Mouse (Mus musculus) hindbrain, embryonic 10.5 days (tissue): ENCODE data around the gene Cyth3. TPM values are rescaled to one million over a fixed set of nuclear protein-coding genes. Genes with fewer than 3 reads are reported as not detected.

Experiments
- DNase-seq: peaks from one replicate; pipeline ENCODE4 v3.0.0-alpha.2; 2017; ENCODE audit warnings: low spot score
- H3K27ac ChIP-seq: fragments of 300-500 bp; sonication (generic); 2 replicates; pipeline ENCODE4 v1.5.1; 2016; ENCODE audit warnings: mild to moderate bottlenecking, moderate library complexity
- H3K27me3 ChIP-seq: fragments of 300-500 bp; sonication (generic); 2 replicates; pipeline ENCODE4 v1.6.1; 2016; ENCODE audit warnings: mild to moderate bottlenecking; ENCODE audit not compliant: poor library complexity, insufficient read depth, severe bottlenecking
- H3K36me3 ChIP-seq: fragments of 300-500 bp; sonication (generic); 2 replicates; pipeline ENCODE4 v1.6.1; 2016; ENCODE audit warnings: mild to moderate bottlenecking, moderate library complexity
- H3K4me1 ChIP-seq: fragments of 300-500 bp; sonication (generic); replicated peaks from 2 replicates; pipeline ENCODE4 v1.6.1; 2016; ENCODE audit warnings: mild to moderate bottlenecking
- H3K4me3 ChIP-seq: fragments of 300-500 bp; sonication (generic); 2 replicates; pipeline ENCODE4 v1.5.1; 2016; ENCODE audit warnings: mild to moderate bottlenecking, moderate library complexity
- H3K9me3 ChIP-seq: fragments of 300-500 bp; sonication (generic); 2 replicates; pipeline ENCODE4 v1.6.1; 2016; ENCODE audit warnings: mild to moderate bottlenecking, moderate library complexity
- WGBS: fragments of 180-500 bp; shearing (Covaris S2); methylation state at CpG from one replicate; pipeline ENCODE4 v1.1.7; 2016; 5-methylcytosine and 5-hydroxymethylcytosine counted together
- polyA plus RNA-seq: library from polyadenylated mRNA; unstranded; fragments of >200 nt; fragmentation: Nextera tagmentation; extraction: Ambion mirVana; gene quantifications from 2 replicates; pipeline ENCODE4 v1.2.1, GENCODE M21; 2016

Gene Cyth3
- polyA plus RNA-seq, 1 experiment from 2014 or later, result 36.4 TPM

DNA sequence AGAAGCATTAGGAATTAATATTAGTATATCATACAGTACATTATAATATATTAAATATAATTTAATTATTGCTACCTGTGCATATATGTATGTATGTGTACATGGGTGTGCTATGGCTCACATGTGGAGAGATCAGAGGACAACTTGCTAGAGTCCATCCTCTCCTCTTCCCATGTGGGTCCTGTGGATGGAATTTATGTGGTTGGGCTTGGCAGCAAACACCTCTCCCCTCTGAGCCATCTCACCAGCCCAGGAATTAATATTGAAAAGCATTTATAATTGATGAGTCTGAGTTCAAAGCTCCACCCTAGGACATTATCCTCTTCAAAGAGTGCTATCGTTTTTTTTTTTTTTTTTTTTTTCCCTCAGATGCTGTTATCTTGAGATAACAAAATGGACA lies 2.1 kb upstream of the Cyth3 start:
- WGBS, result 54% methylated on average over 1 of the region's 1 CpGs
- Histone ChIP-seq H3K36me3 (no peaks in the 10 kb centered on the region), H3K4me1 (peaks cover 20% of the 10 kb centered on the region), H3K27me3 (no peaks in the 10 kb centered on the region), H3K4me3 (no peak overlapping the region), H3K27ac (no peak overlapping the region), H3K9me3 (no peaks in the 10 kb centered on the region)
- no peak for DNase-seq

- H3K27me3 ChIP-seq, result no peaks in the 10 kb centered on the region
- WGBS, result 74% methylated on average over 13 of the region's 13 CpGs
- H3K9me3 ChIP-seq, result no peaks in the 10 kb centered on the region
- H3K36me3 ChIP-seq, result no peaks in the 10 kb centered on the region
- peaks cover 26% of the 10 kb centered on the region for H3K4me1 ChIP-seq
- no peak overlapping the region for H3K27ac ChIP-seq
- no peak for DNase-seq
- H3K4me3 ChIP-seq, result no peak overlapping the region
These were observed 1.3 kb upstream of the Cyth3 start for GRCm38 (mm10) chr5:143620941-143621340.

DNA sequence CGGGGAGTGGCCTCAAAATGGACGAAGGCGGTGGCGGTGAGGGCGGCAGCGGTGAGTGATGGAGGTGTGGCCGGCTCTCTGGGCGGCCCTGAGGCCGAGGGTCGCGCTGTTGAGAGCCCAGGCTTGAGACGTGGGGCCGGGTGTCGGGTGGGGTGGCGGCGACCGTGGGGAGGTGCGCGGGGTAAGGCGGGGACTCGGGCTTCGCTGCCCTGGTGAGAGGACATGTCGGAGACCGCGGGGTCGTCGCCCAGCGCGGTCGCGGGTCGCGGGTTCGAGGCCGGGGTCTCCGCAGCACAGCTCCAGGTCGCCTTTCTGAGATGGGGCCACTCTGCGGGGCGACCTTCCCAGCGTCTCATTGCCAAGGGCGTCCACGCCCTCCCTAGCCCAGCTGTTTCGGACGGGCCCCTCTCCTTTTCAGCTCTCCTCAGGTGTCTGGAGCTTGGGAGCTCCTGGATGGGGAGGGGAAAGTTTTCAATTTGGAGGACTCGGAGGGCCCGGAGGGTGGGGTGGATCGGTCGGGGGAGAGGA lies 440 bp downstream of the Cyth3 start:
- H3K4me3 ChIP-seq, result peak overlapping the region; percentile 89
- 2% methylated on average over 48 of the region's 48 CpGs for WGBS
- no peaks in the 10 kb centered on the region for H3K9me3 ChIP-seq
- H3K36me3 ChIP-seq, result no peaks in the 10 kb centered on the region
- H3K27ac ChIP-seq, result peak overlapping the region; percentile 95
- peaks cover 29% of the 10 kb centered on the region for H3K4me1 ChIP-seq
- no peaks in the 10 kb centered on the region for H3K27me3 ChIP-seq
- no peak for DNase-seq

DNA sequence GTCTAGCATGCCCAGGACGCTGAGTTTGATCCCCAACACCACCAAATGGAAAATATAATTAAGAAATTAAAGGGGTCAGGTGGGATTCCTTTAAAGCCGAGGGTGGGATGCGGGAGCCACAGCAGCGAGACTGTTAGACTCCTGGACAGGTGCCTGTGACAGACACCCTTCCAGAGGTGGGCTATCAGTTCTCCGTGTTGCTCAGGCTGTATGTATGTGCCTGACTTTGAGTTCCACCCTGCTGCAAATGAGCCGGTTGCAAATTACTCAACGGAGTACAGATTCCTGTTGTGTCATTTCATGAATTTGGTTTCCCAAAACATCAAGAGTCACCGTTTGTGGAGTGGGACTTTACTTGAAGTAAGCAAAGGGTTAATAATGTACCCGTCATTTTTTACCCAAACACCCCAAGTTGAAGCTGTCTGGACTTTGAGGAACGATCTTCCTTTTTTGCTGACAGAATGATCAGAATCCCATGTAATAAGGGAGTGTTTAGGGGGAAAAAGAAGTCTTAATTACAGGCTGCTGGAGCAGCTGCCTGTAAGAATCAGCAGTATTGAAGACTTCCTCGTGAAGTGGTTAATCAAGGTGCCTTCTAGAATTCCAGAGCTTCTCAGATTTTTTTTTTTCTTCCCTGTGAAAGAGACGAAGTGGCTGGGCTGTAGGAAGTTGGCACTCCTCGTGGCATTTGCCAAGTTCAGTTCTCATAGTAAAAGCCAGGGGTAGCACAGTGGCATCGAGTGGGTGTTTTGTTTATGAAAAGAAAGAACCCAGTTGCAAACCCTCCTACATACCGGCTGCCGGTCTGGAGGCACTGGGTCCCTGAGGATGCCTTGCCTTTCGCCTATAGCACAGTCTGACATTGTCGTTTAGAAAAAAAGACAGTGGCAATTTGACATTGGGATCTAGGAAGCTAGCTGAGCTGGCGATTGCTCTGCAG lies 1.4 kb downstream of the Cyth3 start:
- Histone ChIP-seq H3K27ac (no peak overlapping the region), H3K27me3 (no peaks in the 10 kb centered on the region), H3K4me1 (peaks cover 29% of the 10 kb centered on the region), H3K4me3 (peak overlapping the region; percentile 89), H3K9me3 (no peaks in the 10 kb centered on the region), H3K36me3 (no peaks in the 10 kb centered on the region)
- DNase-seq, result no peak
- WGBS, result 67% methylated on average over 19 of the region's 19 CpGs

DNA sequence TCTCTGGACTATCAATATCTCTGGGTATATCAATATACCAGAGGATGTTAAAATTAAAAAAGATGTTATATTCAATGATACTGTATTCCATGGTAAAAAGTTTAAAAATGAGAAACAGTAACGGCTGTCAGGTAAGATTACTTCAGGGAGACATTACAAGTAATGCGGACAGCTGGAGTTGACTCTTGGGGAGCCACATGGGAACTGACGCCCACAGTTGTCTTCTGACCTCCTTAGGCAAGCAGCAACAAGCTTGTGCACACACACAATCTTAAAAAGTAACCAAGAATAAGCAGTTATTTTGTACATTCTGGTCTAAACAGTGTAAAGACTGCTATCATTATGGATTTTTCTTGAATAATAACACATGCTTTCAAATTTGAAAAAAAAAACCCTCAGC lies 2.2 kb downstream of the Cyth3 start:
- H3K4me3 ChIP-seq, result no peak overlapping the region
- no peaks in the 10 kb centered on the region for H3K36me3 ChIP-seq
- no peaks in the 10 kb centered on the region for H3K27me3 ChIP-seq
- no peak for DNase-seq
- no peak overlapping the region for H3K27ac ChIP-seq
- 85% methylated on average over 3 of the region's 3 CpGs for WGBS
- no peaks in the 10 kb centered on the region for H3K9me3 ChIP-seq
- peaks cover 29% of the 10 kb centered on the region for H3K4me1 ChIP-seq

DNA sequence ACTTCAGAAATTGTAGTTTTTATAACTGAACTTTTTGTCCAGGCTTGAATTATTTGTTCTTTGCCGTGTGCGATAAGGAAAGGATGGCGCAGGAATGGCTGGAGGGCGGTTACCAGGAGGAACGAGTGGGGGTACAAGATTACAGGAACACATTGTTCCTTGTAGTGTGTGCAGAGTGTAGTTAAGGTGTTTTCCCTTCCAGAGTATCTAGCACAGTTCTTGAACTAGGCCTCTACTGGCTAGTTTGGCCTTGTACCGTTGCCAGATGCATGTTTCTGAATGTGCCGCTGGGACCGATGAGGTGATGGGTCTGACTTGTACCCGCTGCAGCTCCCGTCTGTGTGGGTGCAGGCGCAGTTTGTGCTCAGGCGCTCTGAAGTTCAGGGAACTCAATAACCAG lies 3.2 kb downstream of the Cyth3 start:
- Histone ChIP-seq H3K4me3 (no peak overlapping the region), H3K27ac (0 out of 2 replicates have a peak overlapping the region, but pooled peaks have one; percentile 40), H3K36me3 (no peaks in the 10 kb centered on the region), H3K4me1 (peaks cover 29% of the 10 kb centered on the region), H3K27me3 (no peaks in the 10 kb centered on the region), H3K9me3 (no peaks in the 10 kb centered on the region)
- DNase-seq, result no peak
- 88% methylated on average over 12 of the region's 12 CpGs for WGBS

- H3K27ac ChIP-seq, result 0 out of 2 replicates have a peak overlapping the region, but pooled peaks have one; percentile 40
- no peak for DNase-seq
- no peak overlapping the region for H3K4me3 ChIP-seq
- no peaks in the 10 kb centered on the region for H3K36me3 ChIP-seq
- no peaks in the 10 kb centered on the region for H3K9me3 ChIP-seq
- WGBS, result 68% methylated on average over 11 of the region's 11 CpGs
- H3K4me1 ChIP-seq, result peaks cover 29% of the 10 kb centered on the region
- no peaks in the 10 kb centered on the region for H3K27me3 ChIP-seq
These were observed 3.8 kb downstream of the Cyth3 start for GRCm38 (mm10) chr5:143625940-143626588.

GRCm38 (mm10) chr5:143627507-143627906 lies 5.3 kb downstream of the Cyth3 start:
- Histone ChIP-seq H3K27ac (no peak overlapping the region), H3K36me3 (no peaks in the 10 kb centered on the region), H3K9me3 (no peaks in the 10 kb centered on the region), H3K4me1 (peaks cover 35% of the 10 kb centered on the region), H3K4me3 (no peak overlapping the region), H3K27me3 (no peaks in the 10 kb centered on the region)
- 96% methylated on average over 6 of the region's 6 CpGs for WGBS
- no peak for DNase-seq

GRCm38 (mm10) chr5:143627926-143628325 lies 5.7 kb downstream of the Cyth3 start:
- Histone ChIP-seq H3K27ac (no peak overlapping the region), H3K36me3 (no peaks in the 10 kb centered on the region), H3K27me3 (no peaks in the 10 kb centered on the region), H3K4me3 (no peak overlapping the region), H3K4me1 (peaks cover 34% of the 10 kb centered on the region), H3K9me3 (no peaks in the 10 kb centered on the region)
- DNase-seq, result no peak
- WGBS, result 97% methylated on average over 1 of the region's 1 CpGs

DNA sequence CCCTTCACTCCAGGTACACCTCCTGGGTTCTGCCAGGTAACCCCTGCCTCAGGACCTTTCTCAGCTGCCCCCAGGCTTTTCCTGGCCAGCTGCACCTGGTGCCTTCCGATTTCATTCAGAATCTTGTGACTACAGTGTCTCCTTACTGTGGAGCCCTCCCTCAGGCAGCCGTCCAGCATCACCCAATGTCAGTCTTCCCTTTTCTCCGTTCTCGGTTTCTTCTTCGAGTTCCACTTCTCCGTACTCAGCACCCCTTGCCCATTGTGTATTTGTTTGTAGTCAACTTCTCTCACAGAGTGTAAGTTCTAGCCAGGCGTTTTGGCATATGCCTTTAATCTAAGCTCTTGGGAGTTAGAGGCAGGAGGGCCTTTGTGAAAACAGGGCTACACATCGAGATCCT lies 7.4 kb downstream of the Cyth3 start:
- H3K27me3 ChIP-seq, result no peaks in the 10 kb centered on the region
- DNase-seq, result no peak
- no peaks in the 10 kb centered on the region for H3K9me3 ChIP-seq
- H3K27ac ChIP-seq, result no peak overlapping the region
- no peaks in the 10 kb centered on the region for H3K36me3 ChIP-seq
- H3K4me3 ChIP-seq, result no peak overlapping the region
- peaks cover 34% of the 10 kb centered on the region for H3K4me1 ChIP-seq
- WGBS, result 91% methylated on average over 8 of the region's 8 CpGs

DNA sequence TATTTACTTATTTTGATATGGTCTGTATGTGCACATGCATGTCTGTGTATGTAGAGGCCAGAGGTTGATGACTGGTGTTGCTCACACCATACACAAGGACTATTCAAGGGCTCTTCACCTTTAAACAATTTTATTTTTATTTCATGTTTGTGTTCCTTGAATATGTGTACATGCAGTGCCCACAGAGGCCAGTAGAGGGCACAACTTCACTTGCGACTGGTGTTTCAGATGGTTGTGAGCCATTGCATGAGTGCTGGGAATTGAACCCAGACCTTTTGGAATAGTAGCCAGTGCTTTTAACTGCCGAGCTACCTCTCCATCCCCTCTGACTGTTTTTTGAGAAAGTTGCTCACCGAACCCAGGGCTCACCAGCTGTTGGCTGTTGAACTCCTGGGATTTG lies 8.0 kb downstream of the Cyth3 start:
- H3K4me3 ChIP-seq, result no peak overlapping the region
- no peaks in the 10 kb centered on the region for H3K27me3 ChIP-seq
- no peak for DNase-seq
- 97% methylated on average over 3 of the region's 3 CpGs for WGBS
- H3K36me3 ChIP-seq, result no peaks in the 10 kb centered on the region
- H3K4me1 ChIP-seq, result peaks cover 40% of the 10 kb centered on the region
- H3K9me3 ChIP-seq, result no peaks in the 10 kb centered on the region
- H3K27ac ChIP-seq, result no peak overlapping the region

GRCm38 (mm10) chr5:143630738-143631137 lies 8.5 kb downstream of the Cyth3 start:
- Histone ChIP-seq H3K4me1 (peaks cover 42% of the 10 kb centered on the region), H3K27me3 (no peaks in the 10 kb centered on the region), H3K9me3 (no peaks in the 10 kb centered on the region), H3K36me3 (no peaks in the 10 kb centered on the region), H3K27ac (no peak overlapping the region), H3K4me3 (no peak overlapping the region)
- 91% methylated on average over 8 of the region's 8 CpGs for WGBS
- DNase-seq, result no peak

- Histone ChIP-seq H3K36me3 (no peaks in the 10 kb centered on the region), H3K4me3 (no peak overlapping the region), H3K4me1 (peaks cover 38% of the 10 kb centered on the region), H3K27me3 (no peaks in the 10 kb centered on the region), H3K27ac (no peak overlapping the region), H3K9me3 (no peaks in the 10 kb centered on the region)
- DNase-seq, result no peak
- WGBS, result 84% methylated on average over 8 of the region's 8 CpGs
These were observed 9.3 kb downstream of the Cyth3 start for GRCm38 (mm10) chr5:143631559-143631958.
